Mouse (Mus musculus): ENCODE data around the gene Mgat4b. TPM values are rescaled to one million over a fixed set of nuclear protein-coding genes. Genes with fewer than 3 reads are reported as not detected.

Gene Mgat4b
- polyA plus RNA-seq, 1 experiment from 2014 or later: 36.6 TPM

GRCm38 (mm10) chr11:50230481-50231304 lies 20.0 kb downstream of the Mgat4b start:
- Histone ChIP-seq H3K27me3 (peaks cover 38% of the 10 kb centered on the region), H3K9me3 (no peaks in the 10 kb centered on the region), H3K27ac (no peak overlapping the region), H3K4me1 (replicated peaks) (peaks cover 50% of the 10 kb centered on the region), H3K4me2 (peak overlapping the region; percentile 44), H3K4me3 (peak overlapping the region; percentile 7; the same call in 1 of the 2 replicates), H3K9ac (peak overlapping the region; percentile 39; the same call in 1 of the 2 replicates), H3K36me3 (peaks cover 51% of the 10 kb centered on the region)
- ATAC-seq (ENCODE audit: low FRiP score): no peak
- 26% methylated on average over 45 of the region's 45 CpGs for WGBS

- Histone ChIP-seq H3K36me3 (peaks cover 51% of the 10 kb centered on the region), H3K9ac (no peak overlapping the region), H3K4me2 (peak overlapping the region; percentile 44; the same call in 1 of the 2 replicates), H3K4me1 (replicated peaks) (peaks cover 50% of the 10 kb centered on the region), H3K4me3 (no peak overlapping the region), H3K27me3 (peaks cover 45% of the 10 kb centered on the region), H3K9me3 (no peaks in the 10 kb centered on the region), H3K27ac (no peak overlapping the region)
- no peak for ATAC-seq (ENCODE audit: low FRiP score)
- WGBS: 21% methylated on average over 8 of the region's 8 CpGs
These were observed 20.7 kb downstream of the Mgat4b start for GRCm38 (mm10) chr11:50231411-50231810.

- H3K27ac ChIP-seq: no peak overlapping the region
- no peak for ATAC-seq (ENCODE audit: low FRiP score)
- H3K9me3 ChIP-seq: no peaks in the 10 kb centered on the region
- no peak overlapping the region for H3K9ac ChIP-seq
- no peak overlapping the region for H3K4me3 ChIP-seq
- WGBS: 98% methylated on average over 13 of the region's 13 CpGs
- peaks cover 58% of the 10 kb centered on the region for H3K27me3 ChIP-seq
- no peak overlapping the region for H3K4me2 ChIP-seq
- peaks cover 45% of the 10 kb centered on the region for H3K4me1 ChIP-seq (replicated peaks)
- H3K36me3 ChIP-seq: peaks cover 49% of the 10 kb centered on the region
These were observed 22.3 kb downstream of the Mgat4b start for GRCm38 (mm10) chr11:50233022-50233421.

GRCm38 (mm10) chr11:50233993-50234392 lies 23.3 kb downstream of the Mgat4b start:
- Histone ChIP-seq H3K27ac (no peak overlapping the region), H3K9ac (no peak overlapping the region), H3K4me3 (no peak overlapping the region), H3K4me2 (no peak overlapping the region), H3K9me3 (no peaks in the 10 kb centered on the region), H3K27me3 (peaks cover 63% of the 10 kb centered on the region), H3K36me3 (peaks cover 49% of the 10 kb centered on the region), H3K4me1 (replicated peaks) (peaks cover 36% of the 10 kb centered on the region)
- no peak for ATAC-seq (ENCODE audit: low FRiP score)
- 88% methylated on average over 11 of the region's 11 CpGs for WGBS

GRCm38 (mm10) chr11:50234606-50235005 lies 23.9 kb downstream of the Mgat4b start:
- Histone ChIP-seq H3K4me3 (no peak overlapping the region), H3K27ac (no peak overlapping the region), H3K36me3 (peaks cover 49% of the 10 kb centered on the region), H3K4me2 (no peak overlapping the region), H3K9me3 (no peaks in the 10 kb centered on the region), H3K27me3 (peaks cover 63% of the 10 kb centered on the region), H3K9ac (no peak overlapping the region), H3K4me1 (replicated peaks) (peaks cover 30% of the 10 kb centered on the region)
- ATAC-seq (ENCODE audit: low FRiP score): no peak
- 95% methylated on average over 25 of the region's 25 CpGs for WGBS

GRCm38 (mm10) chr11:50236540-50236936 lies 25.8 kb downstream of the Mgat4b start:
- ATAC-seq (ENCODE audit: low FRiP score): peak; percentile 84

GRCm38 (mm10) chr11:50236937-50237835 lies 26.5 kb downstream of the Mgat4b start:
- 2% methylated on average over 66 of the region's 66 CpGs for WGBS
- H3K9ac ChIP-seq: peak overlapping the region; percentile 75
- peaks cover 35% of the 10 kb centered on the region for H3K36me3 ChIP-seq
- peak overlapping the region; percentile 94 for H3K4me2 ChIP-seq
- no peak overlapping the region for H3K27ac ChIP-seq
- no peaks in the 10 kb centered on the region for H3K9me3 ChIP-seq
- peak overlapping the region; percentile 57 for H3K4me3 ChIP-seq
- H3K27me3 ChIP-seq: peaks cover 54% of the 10 kb centered on the region
- ATAC-seq (ENCODE audit: low FRiP score): peak; percentile 44
- peaks cover 22% of the 10 kb centered on the region for H3K4me1 ChIP-seq (replicated peaks)

More at GRCm38 (mm10) chr11:50236540-50236936, 25.8 kb downstream of the Mgat4b start:
- no peak overlapping the region for H3K27ac ChIP-seq
- H3K4me3 ChIP-seq: peak overlapping the region; percentile 57
- H3K27me3 ChIP-seq: peaks cover 54% of the 10 kb centered on the region
- H3K4me1 ChIP-seq (replicated peaks): peaks cover 22% of the 10 kb centered on the region
- peaks cover 41% of the 10 kb centered on the region for H3K36me3 ChIP-seq
- WGBS: under 1% methylated on average over 25 of the region's 27 CpGs
- peak overlapping the region; percentile 94 for H3K4me2 ChIP-seq
- H3K9ac ChIP-seq: peak overlapping the region; percentile 75
- H3K9me3 ChIP-seq: no peaks in the 10 kb centered on the region

- Histone ChIP-seq H3K4me3 (peak within 1 kb of the TSS; percentile 57), H3K9ac (no peak within 1 kb of the TSS), H3K27ac (no peak within 1 kb of the TSS), H3K4me1 (replicated peaks) (peaks cover 22% of the 10 kb centered on the region), H3K9me3 (no peaks in the 10 kb centered on the region), H3K4me2 (peak within 1 kb of the TSS; percentile 94), H3K36me3 (peaks cover 24% of the 10 kb centered on the region), H3K27me3 (peaks cover 54% of the 10 kb centered on the region)
- no peak for ATAC-seq (ENCODE audit: low FRiP score)
- WGBS: 48% methylated on average over 10 of the region's 10 CpGs
These were observed 27.6 kb downstream of the Mgat4b start, which contains the start of gene Ltc4s for GRCm38 (mm10) chr11:50238324-50238723. Gene Ltc4s, minus strand, starts transcription at chr11:50238616.

- WGBS: 94% methylated on average over 9 of the region's 9 CpGs
- peaks cover 22% of the 10 kb centered on the region for H3K4me1 ChIP-seq (replicated peaks)
- peaks cover 16% of the 10 kb centered on the region for H3K36me3 ChIP-seq
- no peak overlapping the region for H3K9ac ChIP-seq
- H3K4me2 ChIP-seq: no peak overlapping the region
- H3K4me3 ChIP-seq: no peak overlapping the region
- H3K27ac ChIP-seq: no peak overlapping the region
- no peak for ATAC-seq (ENCODE audit: low FRiP score)
- no peaks in the 10 kb centered on the region for H3K9me3 ChIP-seq
- H3K27me3 ChIP-seq: peaks cover 51% of the 10 kb centered on the region
These were observed 28.4 kb downstream of the Mgat4b start for GRCm38 (mm10) chr11:50238821-50239791.

GRCm38 (mm10) chr11:50240235-50240911 lies 29.7 kb downstream of the Mgat4b start:
- peaks cover 39% of the 10 kb centered on the region for H3K27me3 ChIP-seq
- peaks cover 3% of the 10 kb centered on the region; the same call in 1 of the 2 replicates for H3K36me3 ChIP-seq
- H3K4me1 ChIP-seq (replicated peaks): peaks cover 22% of the 10 kb centered on the region
- no peak overlapping the region for H3K9ac ChIP-seq
- H3K27ac ChIP-seq: no peak overlapping the region
- no peak overlapping the region for H3K4me3 ChIP-seq
- no peak overlapping the region for H3K4me2 ChIP-seq
- 86% methylated on average over 7 of the region's 7 CpGs for WGBS
- no peaks in the 10 kb centered on the region for H3K9me3 ChIP-seq
- ATAC-seq (ENCODE audit: low FRiP score): no peak

GRCm38 (mm10) chr11:50243926-50244325 lies 33.2 kb downstream of the Mgat4b start:
- ATAC-seq (ENCODE audit: low FRiP score): no peak
- H3K4me3 ChIP-seq: no peak overlapping the region
- WGBS: 87% methylated on average over 6 of the region's 6 CpGs
- H3K27ac ChIP-seq: no peak overlapping the region
- no peaks in the 10 kb centered on the region for H3K36me3 ChIP-seq
- no peak overlapping the region for H3K4me2 ChIP-seq
- no peak overlapping the region for H3K9ac ChIP-seq
- H3K4me1 ChIP-seq (replicated peaks): no peaks in the 10 kb centered on the region
- peaks cover 7% of the 10 kb centered on the region for H3K27me3 ChIP-seq
- H3K9me3 ChIP-seq: no peaks in the 10 kb centered on the region

Measured in hindbrain, embryonic 13.5 days (tissue).